ENCODE assay signal across 8 mouse cellular contexts in the genomic region with DNA sequence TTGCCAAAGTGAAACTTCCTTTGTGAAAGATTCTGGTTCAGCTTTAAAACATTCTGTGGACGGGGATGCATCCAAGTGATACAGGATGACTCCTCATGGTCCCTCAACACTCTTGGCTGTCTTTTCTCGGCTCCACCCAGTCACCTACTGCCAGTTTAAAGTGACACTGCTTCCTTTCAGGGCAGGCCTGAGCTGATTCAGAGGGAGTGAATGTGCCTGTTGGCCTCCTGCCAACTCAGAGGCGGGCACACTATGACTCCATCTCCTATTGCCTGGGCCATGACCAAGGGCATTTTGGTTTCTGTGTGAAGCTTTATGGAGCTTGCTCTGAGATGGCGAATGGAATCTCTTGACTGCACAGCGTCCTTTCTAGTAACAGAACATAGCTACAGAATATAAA.
A peak's percentile ranks its signal among the peaks of the same experiment; 100 is the strongest.
DNase-seq lines count a peak whose midpoint lies in the region; ATAC-seq and TF ChIP-seq lines count a peak whose summit lies in the region.

No protein-coding gene starts in this region.

- H3K9me3 ChIP-seq in MEL (replicated peaks; ENCODE audit: insufficient read depth, low read length), result no peaks in the 10 kb centered on the region
- H3K9me3 ChIP-seq in embryonic facial prominence, embryonic 14.5 days (ENCODE audit: control insufficient read depth, low read length), result no peaks in the 10 kb centered on the region
- no peaks in the 10 kb centered on the region for H3K9me3 ChIP-seq in heart, embryonic 16.5 days (replicated peaks; ENCODE audit: control insufficient read depth, low read length)
- H3K9me3 ChIP-seq in neural tube, embryonic 13.5 days, result no peaks in the 10 kb centered on the region

- peak; percentile 91 for ATAC-seq in embryonic facial prominence, embryonic 14.5 days (ENCODE audit: low read depth)
- peak; percentile 92 for ATAC-seq in heart, embryonic 16.5 days (replicated peaks; ENCODE audit: extremely low read depth, insufficient read depth, low FRiP score)
- ATAC-seq in neural tube, embryonic 13.5 days (ENCODE audit: low read depth), result peak; percentile 74; the same call in 1 of the 2 replicates

- TF ChIP-seq POLR2A in MEL (IDR thresholded peaks at IDR 0.05; ENCODE audit: control insufficient read depth in 1 of 2, insufficient read depth in 1 of 2, low read depth in 1 of 2, low read length in 2 of 2, poor library complexity in 1 of 2), result no peak

- no peak overlapping the region for H3K4me3 ChIP-seq in MEL (ENCODE audit: control insufficient read depth in 1 of 2, insufficient read depth in 1 of 2, low read depth in 2 of 2, low read length in 2 of 2)
- H3K4me3 ChIP-seq in embryonic facial prominence, embryonic 14.5 days (ENCODE audit: low read depth, low read length), result no peak overlapping the region
- no peak overlapping the region for H3K4me3 ChIP-seq in heart, embryonic 16.5 days (ENCODE audit: low read length)
- H3K4me3 ChIP-seq in neural tube, embryonic 13.5 days, result no peak overlapping the region

- no peak for TF ChIP-seq EP300 in MEL (IDR thresholded peaks at IDR 0.05; ENCODE audit: low read depth in 1 of 2, low read length in 2 of 2)

- no peak for TF ChIP-seq CTCF in MEL (IDR thresholded peaks at IDR 0.05 in 2 of 3, conservative IDR thresholded peaks at IDR 0.05 in 1 of 3; ENCODE audit: control insufficient read depth in 1 of 3, insufficient read depth in 1 of 3, low read depth in 2 of 3, low read length in 3 of 3, poor library complexity in 1 of 3, severe bottlenecking in 1 of 3)

- H3K27me3 ChIP-seq in MEL (ENCODE audit: control insufficient read depth in 1 of 2, insufficient read depth in 2 of 2, low read length in 2 of 2), result no peaks in the 10 kb centered on the region
- no peaks in the 10 kb centered on the region for H3K27me3 ChIP-seq in embryonic facial prominence, embryonic 14.5 days (replicated peaks; ENCODE audit: control insufficient read depth, insufficient read depth, low read length)
- H3K27me3 ChIP-seq in heart, embryonic 16.5 days (ENCODE audit: control insufficient read depth, insufficient read depth, low read length), result no peaks in the 10 kb centered on the region
- no peaks in the 10 kb centered on the region for H3K27me3 ChIP-seq in neural tube, embryonic 13.5 days

- no peak overlapping the region for H3K9ac ChIP-seq in MEL (ENCODE audit: control insufficient read depth, low read depth, low read length, poor library complexity, severe bottlenecking)
- no peak overlapping the region for H3K9ac ChIP-seq in embryonic facial prominence, embryonic 14.5 days (ENCODE audit: low read depth, low read length)
- H3K9ac ChIP-seq in heart, embryonic 16.5 days (ENCODE audit: low read length), result no peak overlapping the region
- H3K9ac ChIP-seq in neural tube, embryonic 13.5 days, result no peak overlapping the region

- no peak for TF ChIP-seq RAD21 in MEL (IDR thresholded peaks at IDR 0.05; ENCODE audit: low read depth, low read length)

- H3K79me2 ChIP-seq in MEL (ENCODE audit: control insufficient read depth, insufficient read depth, low read length, poor library complexity), result no peaks in the 10 kb centered on the region

- 55% methylated on average over 5 of the region's 5 CpGs for WGBS in embryonic facial prominence, embryonic 14.5 days
- 35% methylated on average over 5 of the region's 5 CpGs for WGBS in heart, embryonic 16.5 days
- 53% methylated on average over 5 of the region's 5 CpGs for WGBS in neural tube, embryonic 13.5 days

- no peak overlapping the region for H3K27ac ChIP-seq in MEL (ENCODE audit: control insufficient read depth, low read depth, low read length)
- no peak overlapping the region for H3K27ac ChIP-seq in embryonic facial prominence, embryonic 14.5 days (replicated peaks; ENCODE audit: low read depth, low read length)
- H3K27ac ChIP-seq in heart, embryonic 16.5 days (ENCODE audit: low read length), result no peak overlapping the region
- H3K27ac ChIP-seq in neural tube, embryonic 13.5 days (replicated peaks), result no peak overlapping the region

- no peak overlapping the region for H3K4me2 ChIP-seq in embryonic facial prominence, embryonic 14.5 days (ENCODE audit: low read depth, low read length)
- no peak overlapping the region for H3K4me2 ChIP-seq in heart, embryonic 16.5 days (ENCODE audit: low read depth, low read length)
- no peak overlapping the region for H3K4me2 ChIP-seq in neural tube, embryonic 13.5 days

- no peaks in the 10 kb centered on the region for H3K36me3 ChIP-seq in MEL (ENCODE audit: control insufficient read depth in 1 of 2, insufficient read depth in 2 of 2, low read length in 2 of 2)
- no peaks in the 10 kb centered on the region for H3K36me3 ChIP-seq in embryonic facial prominence, embryonic 14.5 days (ENCODE audit: control insufficient read depth, insufficient read depth, low read length)
- no peaks in the 10 kb centered on the region for H3K36me3 ChIP-seq in heart, embryonic 16.5 days (ENCODE audit: control insufficient read depth, insufficient read depth)
- no peaks in the 10 kb centered on the region for H3K36me3 ChIP-seq in neural tube, embryonic 13.5 days

- peak; percentile 40 for DNase-seq in layer of hippocampus, adult 11-12 months (ENCODE audit: low spot score)
- no peak for DNase-seq in layer of hippocampus, adult 8-10 months (ENCODE audit: low spot score in 2 of 2)
- peak; percentile 50 for DNase-seq in MEL (ENCODE audit: low read depth, low spot score)
- peak; percentile 79 for DNase-seq in embryonic facial prominence, embryonic 14.5 days (ENCODE audit: low spot score)
- peak; percentile 62 to 74 for DNase-seq in kidney, postnatal 4 days
- no peak for DNase-seq in spleen, adult 12 weeks (ENCODE audit: low spot score)

- peaks cover 0 to 6% of the 10 kb centered on the region in 2 experiments; a peak in 2 of 4 replicates for H3K4me1 ChIP-seq in MEL (ENCODE audit: control insufficient read depth in 1 of 2, insufficient read depth in 2 of 2, low read length in 2 of 2)
- no peaks in the 10 kb centered on the region; the same call in 1 of the 2 replicates for H3K4me1 ChIP-seq in embryonic facial prominence, embryonic 14.5 days (ENCODE audit: control insufficient read depth, insufficient read depth, low read length)
- H3K4me1 ChIP-seq in heart, embryonic 16.5 days (ENCODE audit: control insufficient read depth, insufficient read depth, low read length), result peaks cover 2% of the 10 kb centered on the region; the same call in 1 of the 2 replicates
- peaks cover 5% of the 10 kb centered on the region; the same call in 1 of the 2 replicates for H3K4me1 ChIP-seq in neural tube, embryonic 13.5 days (replicated peaks)

TF ChIP-seq in MEL, 35 proteins besides CTCF, POLR2A, EP300 and RAD21:
- TF ChIP-seq BHLHE40 (IDR thresholded peaks at IDR 0.05; ENCODE audit: borderline replicate concordance, low read depth, low read length) (no peak), MAX (IDR thresholded peaks at IDR 0.05; ENCODE audit: low read length) (no peak), KAT2A (conservative IDR thresholded peaks at IDR 0.05; ENCODE audit: low read depth, low read length) (no peak), JUND (IDR thresholded peaks at IDR 0.05; ENCODE audit: low read depth, low read length) (no peak), ZC3H11A (IDR thresholded peaks at IDR 0.05; ENCODE audit: low read depth, low read length) (no peak), ZNF384 (IDR thresholded peaks at IDR 0.05; ENCODE audit: low read depth, low read length) (no peak)

Comparison
In these comparisons a context has a peak if more than half of its experiments do, and no peak if none do; other contexts are left out.
1. DNase-seq: peak in layer of hippocampus, adult 11-12 months (single experiment), MEL (single experiment), embryonic facial prominence, embryonic 14.5 days (single experiment) and kidney, postnatal 4 days (2 of 2); none in layer of hippocampus, adult 8-10 months (0 of 2) and spleen, adult 12 weeks (single experiment).
2. Peak in every context shown above with its lines, with median percentiles within 50 percentile points of each other: ATAC-seq.